Mouse (Mus musculus) erythroid progenitor cell, adult 5-6 weeks (primary cell): ENCODE results near the gene Ptgir. TPM values are rescaled to one million over a fixed set of nuclear protein-coding genes. Genes with fewer than 3 reads are reported as not detected.
"Not testable (repeated sequence)": the region's sequence is repeated elsewhere in the genome, so short reads cannot be mapped to it uniquely, and the experiment has no call there.

ENCODE experiments used
- ATAC-seq: replicated peaks from 2 replicates; pipeline ENCODE4 v1.8.0; 2016; ENCODE audit warnings: moderate number of reproducible peaks, mild to moderate bottlenecking, moderate TSS enrichment, inconsistent platforms; ENCODE audit not compliant: poor library complexity, low FRiP score, severe bottlenecking
- total RNA-seq, 2 experiments: library from RNA; stranded (forward) in 1 of 2; stranded (reverse) in 1 of 2; fragments of 150-400 nt in 1 of 2; fragments of 186-747, 209-891 nt in 1 of 2; gene quantifications; 2 replicates each; pipeline versions ENCODE4 v1.2.3 to v1.2.4; 2015 to 2017; ENCODE audit warnings: low replicate concordance in 2 of 2

The Ptgir gene
- total RNA-seq, 2 experiments from 2014 or later, result 2.0 to 6.7 TPM

DNA sequence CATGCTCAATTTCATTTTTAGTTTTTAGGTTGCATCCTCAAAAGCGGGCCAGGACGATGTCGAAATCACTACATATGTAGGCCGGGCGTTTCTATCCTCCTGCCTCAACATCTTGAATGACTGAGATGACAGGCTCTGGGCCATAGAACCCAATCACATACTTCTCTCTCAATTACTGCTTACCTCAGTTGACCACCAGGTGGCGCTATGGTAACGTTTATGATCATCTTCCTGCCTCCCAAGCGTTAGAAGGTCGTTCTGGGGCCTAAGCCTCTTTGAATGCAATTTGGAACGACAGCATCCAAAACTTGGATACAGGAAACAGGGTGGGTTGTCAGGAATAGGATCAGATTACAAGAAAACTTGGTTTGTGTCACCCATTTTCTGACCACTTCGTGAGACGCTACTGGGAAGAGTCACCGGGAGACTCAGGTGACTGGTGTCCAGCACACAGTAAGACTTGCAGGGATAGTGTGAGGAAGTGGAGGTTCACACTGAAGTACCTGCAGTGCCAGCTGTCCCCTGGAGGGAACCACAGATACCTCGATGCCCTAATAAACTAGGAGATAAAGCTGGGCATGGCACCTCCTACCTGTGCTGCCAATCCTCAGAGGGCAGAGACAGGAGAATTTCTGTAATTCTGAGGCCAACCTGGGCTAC, 25.8 kb downstream of the Ptgir start:
- ATAC-seq, result peak; percentile 77

DNA sequence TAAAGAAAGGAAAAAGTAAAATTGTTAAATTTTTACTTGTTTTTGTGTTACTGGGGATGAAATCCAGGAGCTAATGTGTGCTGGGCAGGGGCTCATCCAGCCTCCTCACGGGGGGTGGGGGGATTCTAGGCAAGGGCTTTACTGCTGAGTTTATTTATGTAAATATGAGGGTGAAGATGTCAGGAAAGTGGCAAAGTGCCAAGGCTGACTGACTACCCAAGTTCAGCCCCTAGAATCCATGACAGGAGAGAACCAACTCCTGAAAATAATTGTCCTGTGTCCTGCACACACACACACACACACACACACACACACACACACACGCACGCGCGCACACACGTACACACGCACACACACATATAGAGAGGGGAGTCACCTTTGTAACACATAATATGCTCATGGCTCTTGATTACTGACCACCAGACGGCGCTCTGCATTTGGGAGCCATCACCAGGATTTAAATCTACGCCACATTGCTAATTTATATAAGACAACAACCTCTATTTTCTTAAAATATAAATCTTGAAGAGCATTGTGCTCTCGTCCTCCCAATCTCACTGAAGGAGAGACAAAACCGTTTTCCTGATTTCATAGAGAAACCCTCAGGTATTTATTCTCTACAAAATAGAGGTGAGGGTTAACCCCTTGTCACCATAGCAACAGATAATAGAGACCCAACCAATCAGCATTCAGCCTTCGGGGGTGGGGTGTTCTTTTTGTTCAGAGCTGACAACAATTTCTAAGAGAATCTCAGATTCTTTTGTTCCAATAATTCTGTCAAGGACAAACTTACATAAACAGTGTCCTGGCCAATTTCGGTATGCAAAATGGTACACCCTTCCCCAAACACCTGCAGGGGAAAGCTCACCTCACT, 26.7 kb downstream of the Ptgir start:
- no peak for ATAC-seq

DNA sequence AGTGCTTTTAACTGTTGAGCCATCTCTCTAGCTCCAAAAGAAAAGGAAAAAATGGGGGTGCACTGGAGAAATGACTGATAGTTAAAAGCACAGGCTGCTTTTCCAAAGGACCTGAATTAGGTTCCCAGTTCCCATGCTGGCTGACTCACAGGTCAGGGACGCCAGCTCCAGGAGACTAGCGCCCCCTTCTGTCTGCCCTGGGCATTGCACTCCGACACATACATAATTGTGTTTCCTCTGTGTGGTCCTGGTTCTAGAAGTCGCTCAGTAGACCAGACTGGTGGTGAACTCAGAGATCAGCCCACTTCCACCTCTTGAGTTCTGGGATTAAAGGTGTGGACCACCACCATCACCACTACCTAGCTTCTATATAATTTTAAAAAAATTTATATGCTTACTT, 31.0 kb downstream of the Ptgir start:
- ATAC-seq, result no peak

DNA sequence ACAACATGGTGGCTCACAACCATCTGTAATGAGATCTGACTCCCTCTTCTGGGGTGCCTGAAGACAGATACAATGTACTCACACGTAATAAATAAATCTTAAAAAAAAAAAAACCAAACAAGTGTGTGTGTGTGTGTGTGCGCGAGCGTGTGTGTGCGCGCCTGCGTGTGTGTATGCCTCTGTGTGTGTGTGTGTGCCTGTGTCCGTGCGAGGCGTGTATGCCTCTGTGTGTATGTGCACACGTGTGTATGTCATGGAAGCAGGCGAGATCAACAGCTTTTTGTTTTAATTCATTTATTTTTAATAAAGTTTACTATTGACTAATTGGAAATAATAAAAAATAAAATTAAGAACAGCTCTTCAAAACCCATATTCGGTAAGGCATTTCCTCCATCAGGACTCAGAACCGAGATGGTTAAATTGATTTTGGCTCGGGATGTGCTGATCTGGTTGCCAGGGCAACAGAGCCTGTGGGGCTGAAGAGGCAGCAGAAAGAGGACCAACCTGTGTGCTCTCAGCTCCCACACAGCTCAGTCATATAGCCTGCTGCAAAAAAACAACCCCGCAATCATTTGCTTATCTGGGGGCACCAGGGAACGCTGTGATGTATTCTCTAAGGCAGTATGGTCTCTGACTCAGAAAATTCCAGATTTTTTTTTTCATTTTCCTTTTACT, 32.0 kb downstream of the Ptgir start:
- ATAC-seq, result no peak

DNA sequence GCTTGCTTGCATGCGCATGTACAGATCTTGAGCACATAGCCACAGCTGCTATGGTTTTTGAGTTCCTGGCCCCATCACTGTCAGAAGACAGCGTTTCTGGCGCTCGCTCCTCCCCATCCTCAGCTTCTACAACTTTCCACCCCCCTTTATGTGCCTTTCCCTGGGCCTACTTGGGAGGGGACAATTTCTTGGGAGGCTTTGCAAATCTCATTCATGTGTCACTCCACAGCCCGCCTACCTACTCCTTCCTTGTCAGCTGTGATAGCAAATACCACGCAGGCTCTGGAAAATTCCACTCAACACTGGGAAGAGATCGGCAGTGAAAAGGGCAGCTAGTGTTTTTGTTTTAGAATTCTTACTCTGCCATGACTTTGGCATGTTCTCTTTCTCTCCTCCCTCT, 34.0 kb downstream of the Ptgir start:
- no peak for ATAC-seq

DNA sequence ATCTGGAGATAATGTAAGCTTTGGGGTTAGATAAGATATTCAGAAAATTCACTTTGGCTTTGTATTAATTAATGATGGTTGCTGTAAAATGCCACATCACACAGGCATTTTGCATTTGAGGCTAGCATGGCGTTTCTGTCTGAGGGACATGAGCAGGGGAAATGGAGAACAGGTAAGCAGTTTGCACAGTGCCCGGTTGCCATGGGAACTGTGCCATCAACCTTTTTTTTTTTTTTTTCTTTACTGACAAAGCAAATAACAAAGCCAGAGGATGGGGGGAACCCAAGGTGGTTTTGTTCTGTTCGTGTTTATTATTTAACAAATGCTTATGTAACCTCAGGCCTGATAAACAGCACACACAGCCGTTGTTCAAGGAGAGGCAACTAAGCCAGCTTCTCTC, 36.6 kb downstream of the Ptgir start:
- ATAC-seq, result no peak

DNA sequence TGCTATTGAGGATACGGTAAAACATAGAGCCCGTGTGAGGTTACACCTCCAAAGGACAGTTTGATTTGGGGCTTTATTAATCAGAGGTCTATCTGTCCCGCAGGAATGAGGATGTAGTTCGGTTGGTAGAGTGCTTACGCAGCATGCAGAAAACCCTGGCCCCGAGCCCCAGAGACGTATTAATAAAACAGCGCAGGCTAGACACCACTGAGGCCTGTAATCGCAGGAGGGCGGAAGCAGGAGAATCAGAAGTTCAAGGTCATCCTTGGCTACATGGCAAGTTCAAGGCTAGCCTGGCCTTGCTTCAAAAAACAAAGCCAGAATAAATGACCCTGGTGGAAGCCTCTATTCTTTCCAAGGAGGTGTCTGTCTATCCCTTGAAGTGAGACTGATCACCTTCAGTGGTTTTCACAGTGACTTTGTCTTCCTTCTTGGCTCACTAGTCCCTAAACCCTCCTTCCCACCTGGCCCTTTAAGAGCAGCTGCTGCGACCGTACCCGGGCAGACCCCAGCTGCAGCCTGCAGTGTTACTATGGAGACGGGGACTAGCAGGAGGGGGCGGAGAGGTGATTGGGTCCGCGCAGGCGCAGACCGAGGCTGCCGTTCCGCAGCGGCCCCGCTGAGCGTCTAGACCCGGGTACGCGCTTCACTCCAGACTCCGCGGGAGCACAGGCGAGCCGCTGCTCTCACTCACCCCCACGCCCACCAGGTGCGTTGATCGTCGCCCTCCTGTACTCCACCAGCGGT, 37.9 kb downstream of the Ptgir start, which contains the start of gene Pnmal2:
Gene Pnmal2 (plus strand): TSS at position 622 of the 747 bp plus-strand sequence.
- ATAC-seq, result no peak

DNA sequence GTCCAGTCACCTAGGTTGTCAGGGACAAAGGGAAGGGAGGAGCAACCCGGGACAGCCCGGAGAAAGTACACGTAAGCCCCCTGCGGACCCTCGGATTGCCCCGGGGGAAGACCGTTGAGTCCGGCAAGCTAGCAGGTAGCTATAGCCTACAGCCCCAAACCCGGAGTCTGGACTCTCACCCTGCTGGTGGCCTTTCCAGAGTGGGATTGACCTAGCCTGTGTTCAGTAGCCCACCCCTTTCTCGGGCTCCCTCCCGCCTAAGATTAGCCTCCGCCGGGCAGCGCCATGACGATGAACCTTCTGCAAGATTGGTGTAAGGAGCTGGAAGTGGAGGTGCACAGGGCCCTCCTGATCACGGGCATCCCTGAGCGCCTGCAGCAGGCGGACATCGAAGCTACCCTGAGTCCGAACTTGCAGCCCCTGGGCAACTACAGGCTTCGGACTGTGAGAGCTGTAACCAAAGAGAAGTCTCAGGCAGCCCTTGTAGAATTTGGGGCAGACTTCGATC, 38.6 kb downstream of the Ptgir start:
- ATAC-seq, result no peak

DNA sequence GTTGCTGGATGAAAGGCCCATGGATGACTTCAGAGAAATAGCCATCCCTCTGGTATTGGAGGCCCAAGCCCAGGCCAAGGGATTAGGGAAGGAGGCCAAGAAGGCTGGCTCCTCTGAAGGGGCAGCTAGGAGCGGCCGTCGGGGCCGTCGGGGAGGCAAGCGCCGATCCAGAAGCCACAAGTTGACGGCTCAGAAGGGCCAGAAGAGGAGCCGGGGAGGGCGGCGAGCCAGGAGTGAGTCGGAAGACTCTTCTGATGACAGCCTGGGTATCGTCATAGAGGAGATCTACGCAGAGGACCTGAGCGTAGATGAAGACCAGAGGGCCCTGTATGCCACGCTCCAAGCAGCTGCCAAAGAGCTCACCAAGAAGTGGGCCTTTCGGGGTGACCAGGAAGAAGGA, 39.1 kb downstream of the Ptgir start:
- no peak for ATAC-seq

DNA sequence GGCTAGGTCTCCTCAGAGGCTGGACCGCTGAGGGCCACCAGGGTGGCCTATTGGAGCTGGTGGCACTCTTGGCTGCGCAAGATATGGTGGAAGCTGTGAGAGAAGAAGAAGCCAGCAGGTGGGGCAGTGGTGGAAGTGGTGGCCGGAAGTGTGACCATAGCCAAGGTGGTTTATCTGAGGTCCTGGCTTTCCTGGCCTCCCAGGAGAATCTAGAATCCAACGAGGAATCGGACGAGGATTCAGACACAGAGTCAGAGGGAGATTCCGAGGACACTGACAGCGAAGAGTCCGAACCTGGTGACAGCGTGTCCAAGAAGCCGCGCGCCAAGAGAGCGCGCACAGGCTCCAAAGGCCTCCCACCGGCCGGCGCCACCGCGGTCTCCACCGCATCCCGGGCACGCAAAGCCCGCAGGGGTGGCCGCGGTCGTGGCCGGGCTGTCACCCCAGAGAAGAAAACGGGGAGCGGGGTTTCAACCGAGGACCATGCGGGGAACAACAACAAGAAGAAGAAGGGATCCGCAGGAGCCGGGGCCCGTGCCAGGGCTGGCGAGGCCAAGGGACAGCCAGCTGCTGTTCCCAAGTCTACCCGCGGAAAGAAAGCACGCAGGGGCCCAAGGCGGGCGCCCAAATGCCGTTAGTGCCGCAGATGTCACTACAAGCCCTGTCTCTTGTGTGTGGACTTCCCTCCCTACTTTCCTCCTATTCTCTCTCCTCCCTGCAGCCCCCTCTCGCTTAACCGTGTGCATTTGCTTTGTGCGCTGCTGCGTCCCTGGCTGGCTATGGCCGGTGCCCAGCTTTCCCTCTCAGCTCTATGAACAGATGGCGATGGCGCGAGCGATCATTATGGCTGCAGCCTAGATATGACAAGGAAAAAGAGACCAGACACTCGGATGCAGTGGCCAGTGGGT, 40.4 kb downstream of the Ptgir start:
- ATAC-seq, result no peak

DNA sequence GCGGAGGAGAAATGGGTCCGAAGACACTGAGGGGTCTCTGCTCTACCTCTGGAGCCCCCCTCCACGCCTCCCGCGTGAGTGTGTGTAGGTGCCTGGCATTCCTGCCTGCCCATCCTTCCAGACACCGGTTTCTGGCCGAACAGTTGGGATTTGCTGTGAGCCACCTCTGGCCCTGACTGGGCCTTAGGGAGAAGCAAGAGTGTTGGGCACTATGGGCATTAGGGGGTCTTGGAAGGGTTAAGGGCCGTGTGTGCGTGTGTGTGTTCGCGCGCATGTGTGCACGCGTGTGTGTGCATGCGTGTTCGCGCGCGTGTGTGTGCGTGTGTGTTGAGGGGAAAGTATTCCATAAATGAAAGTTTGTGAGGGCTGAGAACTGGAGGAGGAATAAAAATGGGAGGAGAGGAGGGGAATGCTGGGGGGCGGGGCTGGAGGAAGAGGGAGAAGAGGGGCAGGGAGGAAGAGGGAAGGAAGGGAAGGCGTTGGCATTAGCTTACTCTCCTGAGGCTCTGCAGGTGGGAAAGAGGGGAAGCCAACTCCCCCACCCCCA, 41.1 kb downstream of the Ptgir start:
- ATAC-seq, result no peak

DNA sequence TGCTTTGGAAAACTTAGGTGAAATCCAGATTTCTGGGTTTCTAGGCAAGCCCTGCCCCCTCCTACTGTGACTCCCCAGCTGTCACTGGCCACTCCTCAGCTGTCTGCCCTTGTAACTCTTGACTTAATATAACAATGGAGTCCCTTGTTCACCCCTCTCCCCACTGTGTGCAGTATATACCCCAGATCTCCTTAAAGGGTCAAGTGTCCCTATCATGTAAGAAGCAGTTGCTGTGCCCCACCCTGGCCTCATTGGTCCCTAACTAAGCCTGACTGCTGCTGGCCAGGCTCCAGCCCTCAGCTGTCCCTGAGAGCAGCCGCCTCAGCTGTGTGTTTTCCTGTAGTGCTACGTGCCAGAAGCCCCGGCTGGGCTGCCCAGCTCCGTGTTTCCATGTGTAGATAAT, 41.7 kb downstream of the Ptgir start:
- no peak for ATAC-seq

DNA sequence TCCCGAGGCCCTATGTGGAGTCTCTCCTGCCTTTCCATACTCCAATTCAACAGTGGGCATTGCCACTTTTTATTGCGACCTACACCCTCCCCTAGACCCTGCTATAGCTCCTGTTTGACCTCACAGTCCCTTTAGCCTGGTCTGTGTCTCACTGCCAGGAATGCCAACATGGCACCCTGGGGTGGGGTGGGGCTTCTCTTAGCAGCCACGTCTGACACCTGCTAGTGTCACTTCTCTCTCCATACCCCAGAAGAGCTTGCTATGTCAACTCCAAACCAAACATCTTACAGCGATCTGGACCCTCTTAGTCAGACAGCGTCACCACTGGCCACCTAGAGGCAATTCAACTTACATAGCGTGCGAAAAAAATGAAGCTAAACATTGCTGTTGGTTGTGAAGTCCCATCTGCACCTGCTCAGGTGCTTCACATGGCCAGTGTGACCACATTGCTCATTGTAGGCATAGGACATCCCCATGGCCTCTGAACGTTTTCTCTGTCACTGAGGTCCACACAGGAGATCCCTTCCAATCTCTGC, 42.7 kb downstream of the Ptgir start:
- ATAC-seq, result no peak

DNA sequence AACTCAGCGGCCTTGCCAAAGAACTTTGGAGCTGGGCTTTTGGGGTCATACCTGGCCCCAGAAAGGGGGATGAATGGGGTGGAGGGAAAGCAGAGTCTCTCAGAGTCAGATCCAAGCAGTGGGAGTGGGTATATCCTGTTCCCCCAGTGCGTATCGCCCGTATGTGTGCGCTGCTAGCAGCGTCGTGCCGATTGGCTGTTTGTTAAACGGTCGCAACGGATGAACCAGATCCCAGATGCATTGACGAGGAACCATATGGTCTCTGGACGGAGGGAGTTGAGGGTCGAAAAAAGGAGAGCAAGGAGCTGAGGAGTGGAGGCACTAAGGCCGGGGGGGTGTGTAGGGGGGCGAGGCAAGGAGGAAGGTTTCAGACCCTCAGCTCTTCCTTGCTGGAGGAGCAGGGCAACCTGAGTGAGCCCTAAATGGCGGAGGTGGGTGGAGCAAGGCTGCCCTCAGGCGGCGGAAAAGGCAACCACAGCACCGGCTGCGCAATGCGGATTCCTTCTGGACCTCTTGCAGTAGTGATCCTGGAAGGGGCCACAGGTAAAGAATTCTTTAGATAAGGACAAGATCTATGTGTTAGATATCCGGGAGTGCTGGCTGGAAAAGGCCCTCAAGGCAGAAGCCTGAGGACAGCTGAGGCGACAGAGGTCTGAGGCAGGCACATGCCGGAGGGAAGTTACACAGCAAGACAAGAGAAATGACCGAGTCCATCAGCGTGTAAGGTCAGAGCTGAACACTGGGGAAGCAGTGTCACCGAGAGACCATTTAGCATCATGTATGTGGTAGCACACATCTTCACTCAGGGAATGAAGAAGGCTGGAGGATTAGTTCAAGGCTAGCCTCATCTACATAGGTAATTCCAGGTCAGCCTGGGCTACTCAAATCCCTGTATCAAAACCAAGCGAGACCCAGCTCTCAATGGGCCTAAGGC, 43.9 kb downstream of the Ptgir start:
- ATAC-seq, result peak; percentile 62

DNA sequence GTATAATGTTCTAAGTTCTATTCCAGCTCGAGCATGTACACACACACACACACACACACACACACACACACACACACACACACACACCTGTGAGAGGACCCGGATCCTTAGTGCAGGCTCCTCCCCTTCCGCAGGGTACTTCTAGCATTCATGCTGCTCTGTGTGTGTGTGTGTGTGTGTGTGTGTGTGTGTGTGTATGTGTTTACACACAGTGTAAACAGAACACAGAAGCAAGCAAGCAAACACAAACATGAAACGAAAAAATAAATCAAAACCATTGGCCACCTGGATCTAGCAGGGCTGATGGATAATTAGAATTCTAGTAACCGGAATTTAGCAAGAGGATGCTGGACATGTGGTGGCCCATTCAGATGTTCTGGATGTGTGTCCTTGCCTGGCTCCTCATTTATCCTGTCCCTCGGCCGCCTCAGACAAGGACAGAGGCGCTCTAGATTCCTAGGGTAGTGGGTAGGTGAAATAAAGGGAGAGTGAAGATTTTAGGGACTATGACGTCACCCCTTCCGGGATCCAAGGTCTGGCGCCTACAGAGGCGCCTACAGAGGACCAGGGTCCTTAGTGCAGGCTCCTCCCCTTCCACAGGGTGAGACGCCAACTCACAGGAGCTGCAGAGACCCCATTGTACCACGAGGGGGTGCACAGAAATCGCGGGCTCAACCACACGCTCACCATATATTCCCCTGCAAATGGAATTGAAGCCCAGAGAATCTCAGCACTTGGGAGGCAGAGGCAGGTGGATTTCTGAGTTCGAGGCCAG, 44.8 kb downstream of the Ptgir start:
- ATAC-seq, result no peak

DNA sequence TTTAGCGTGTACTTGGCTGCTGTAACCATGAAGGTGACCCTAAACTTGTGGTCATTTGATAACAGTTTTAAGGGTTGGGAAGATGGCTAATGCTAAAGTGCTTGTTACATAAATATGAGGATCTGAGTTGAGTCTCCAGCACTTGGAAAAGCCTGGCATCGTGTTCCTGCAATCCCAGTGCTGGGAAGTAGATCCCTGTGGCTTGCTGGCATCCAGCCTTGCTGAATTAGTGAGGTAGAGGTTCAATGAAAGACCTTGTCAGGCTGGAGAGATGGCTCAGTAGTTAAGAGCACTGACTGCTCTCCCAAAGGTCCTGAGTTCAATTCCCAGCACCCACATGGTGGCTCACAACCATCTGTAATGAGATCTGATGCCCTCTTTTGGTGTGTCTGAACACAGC, 47.5 kb downstream of the Ptgir start:
- not testable (repeated sequence) for ATAC-seq

DNA sequence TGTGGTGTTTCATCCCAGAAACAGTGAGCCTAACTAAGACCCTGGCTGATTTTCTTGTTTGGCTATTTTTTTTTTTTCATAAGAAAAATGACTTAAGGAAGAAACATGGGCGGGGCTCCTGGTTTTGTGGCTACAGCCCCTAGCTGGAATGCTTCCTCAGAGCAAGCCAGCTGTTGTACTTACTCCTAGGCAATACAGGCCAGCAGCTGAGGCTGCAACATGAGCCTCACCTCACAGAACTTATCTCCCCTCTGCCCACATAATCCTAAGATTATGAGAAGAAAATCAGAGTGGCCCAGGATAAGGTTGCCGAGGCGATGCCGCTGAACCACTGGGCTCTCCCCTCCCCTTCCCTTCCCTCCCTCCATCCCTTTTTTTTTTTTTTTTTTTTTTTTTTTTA, 49.4 kb downstream of the Ptgir start:
- ATAC-seq, result no peak
